Mouse (Mus musculus) forebrain, embryonic 16.5 days (tissue): ENCODE results near the gene Lsm7. TPM values are rescaled to one million over a fixed set of nuclear protein-coding genes. Genes with fewer than 3 reads are reported as not detected.

Source experiments
- ATAC-seq: fragments of 200-750 bp; cut with Nextera tagmentation; 2 replicates; pipeline ENCODE4 v1.8.0; 2017; ENCODE audit warnings: mild to moderate bottlenecking, moderate library complexity
- H3K27ac ChIP-seq: fragments of 300-500 bp; sonication (generic); 2 replicates; pipeline ENCODE4 v1.5.1; 2014; ENCODE audit warnings: low read length, control low read depth
- H3K27me3 ChIP-seq: fragments of 300-500 bp; sonication (generic); replicated peaks from 2 replicates; pipeline ENCODE4 v1.6.1; 2014; ENCODE audit warnings: low read length; ENCODE audit not compliant: control insufficient read depth, insufficient read depth
- H3K36me3 ChIP-seq: fragments of 300-500 bp; sonication (generic); 2 replicates; pipeline ENCODE4 v1.6.1; 2014; ENCODE audit not compliant: control insufficient read depth, insufficient read depth
- H3K4me1 ChIP-seq: fragments of 300-500 bp; sonication (generic); replicated peaks from 2 replicates; pipeline ENCODE4 v1.6.1; 2014; ENCODE audit warnings: low read length; ENCODE audit not compliant: control insufficient read depth, insufficient read depth
- H3K4me2 ChIP-seq: fragments of 300-500 bp; sonication (generic); 2 replicates; pipeline ENCODE4 v1.6.1; 2014; ENCODE audit warnings: mild to moderate bottlenecking, low read length, control low read depth
- H3K4me3 ChIP-seq: fragments of 300-500 bp; sonication (generic); replicated peaks from 2 replicates; pipeline ENCODE4 v1.5.1; 2014; ENCODE audit warnings: mild to moderate bottlenecking, low read length, control low read depth
- H3K9ac ChIP-seq: fragments of 300-500 bp; sonication (generic); replicated peaks from 2 replicates; pipeline ENCODE4 v1.6.1; 2014; ENCODE audit warnings: low read depth, low read length, control low read depth
- H3K9me3 ChIP-seq: fragments of 300-500 bp; sonication (generic); 2 replicates; pipeline ENCODE4 v1.6.1; 2016; ENCODE audit warnings: low read length; ENCODE audit not compliant: control insufficient read depth
- WGBS: fragments of 180-500 bp; shearing (Covaris S2); extraction: QIAGEN DNeasy Blood & Tissue Kit; methylation state at CpG from one replicate; pipeline ENCODE4 v1.1.7; 2014; 5-methylcytosine and 5-hydroxymethylcytosine counted together
- polyA plus RNA-seq: library from polyadenylated mRNA; unstranded; fragments of >200 nt; fragmentation: Nextera tagmentation; extraction: Ambion mirVana; gene quantifications from 2 replicates; pipeline ENCODE4 v1.2.1, GENCODE M21; 2015

Lsm7 gene
- polyA plus RNA-seq, 1 experiment from 2014 or later = 228 TPM

DNA sequence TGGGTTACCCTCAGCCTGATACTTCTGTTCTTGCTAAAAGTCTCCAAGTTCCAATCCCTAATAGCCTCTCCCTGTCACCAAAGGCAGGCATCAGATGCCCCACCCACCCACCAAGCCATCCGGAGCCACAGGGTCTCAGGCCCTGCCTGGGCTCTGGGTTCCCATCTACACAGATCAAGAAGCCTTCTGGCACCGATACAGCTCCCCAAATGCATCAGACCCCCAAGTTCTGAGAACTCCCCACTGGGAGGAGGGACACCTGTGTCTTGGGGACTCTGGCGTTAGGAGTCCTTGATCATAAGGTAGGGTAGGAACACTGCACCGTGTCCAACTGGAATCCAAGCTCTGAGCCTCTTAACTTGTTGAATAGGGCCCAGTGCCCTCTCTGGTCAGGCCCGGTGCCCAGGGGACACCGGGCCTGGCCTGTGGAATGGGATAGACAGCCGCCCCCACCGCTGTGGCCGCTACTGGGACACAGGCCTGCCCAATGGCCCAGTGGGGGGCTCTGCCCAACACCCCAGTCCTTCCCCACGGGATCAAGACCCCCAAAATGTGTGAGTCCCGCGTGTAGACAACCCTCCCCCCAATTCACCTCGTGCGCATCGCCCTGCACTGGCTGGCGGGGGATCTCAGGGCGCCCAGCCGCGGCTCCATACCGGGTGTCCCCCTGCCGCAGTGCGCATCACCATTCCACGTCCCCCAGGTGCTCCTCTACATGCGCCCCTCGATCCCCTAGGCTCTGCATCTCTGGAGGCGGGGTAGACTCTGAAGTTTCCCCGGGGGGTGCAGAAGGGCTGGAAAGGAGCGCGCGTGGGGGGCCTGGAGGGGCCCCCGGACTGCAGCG, 11.7 kb downstream of the Lsm7 start:
- ATAC-seq = peak; percentile 49
- Histone ChIP-seq H3K4me3 (peak overlapping the region; percentile 59), H3K27ac (no peak overlapping the region), H3K36me3 (no peaks in the 10 kb centered on the region), H3K4me2 (peak overlapping the region; percentile 79), H3K27me3 (peaks cover 26% of the 10 kb centered on the region), H3K4me1 (peaks cover 16% of the 10 kb centered on the region), H3K9ac (peak overlapping the region; percentile 71), H3K9me3 (no peaks in the 10 kb centered on the region)
- 10% methylated on average over 29 of the region's 32 CpGs for WGBS

DNA sequence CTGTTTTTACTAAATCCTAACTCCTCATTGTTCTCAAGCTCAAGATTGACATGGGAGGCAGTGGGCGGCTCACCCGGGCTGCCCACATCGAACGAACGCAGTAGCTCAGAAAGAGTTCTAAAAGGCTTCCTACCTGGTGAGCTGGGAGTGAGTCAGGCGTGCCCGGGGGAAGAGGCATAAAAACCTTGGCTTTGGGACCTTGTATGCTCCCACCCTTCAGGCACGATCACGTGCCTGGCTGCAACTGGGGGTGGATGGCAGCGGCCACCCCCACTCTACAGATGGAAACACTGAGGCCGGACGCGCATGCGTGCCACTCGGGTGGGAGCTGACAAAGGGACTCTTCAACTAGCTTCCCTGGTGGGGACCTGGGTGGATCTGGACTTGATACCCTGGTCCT, 12.7 kb downstream of the Lsm7 start:
- no peaks in the 10 kb centered on the region for H3K9me3 ChIP-seq
- no peak overlapping the region for H3K4me2 ChIP-seq
- 83% methylated on average over 15 of the region's 15 CpGs for WGBS
- peaks cover 16% of the 10 kb centered on the region for H3K4me1 ChIP-seq
- H3K27ac ChIP-seq = no peak overlapping the region
- no peak overlapping the region for H3K9ac ChIP-seq
- H3K36me3 ChIP-seq = no peaks in the 10 kb centered on the region
- peaks cover 26% of the 10 kb centered on the region for H3K27me3 ChIP-seq
- H3K4me3 ChIP-seq = no peak overlapping the region
- no peak for ATAC-seq

DNA sequence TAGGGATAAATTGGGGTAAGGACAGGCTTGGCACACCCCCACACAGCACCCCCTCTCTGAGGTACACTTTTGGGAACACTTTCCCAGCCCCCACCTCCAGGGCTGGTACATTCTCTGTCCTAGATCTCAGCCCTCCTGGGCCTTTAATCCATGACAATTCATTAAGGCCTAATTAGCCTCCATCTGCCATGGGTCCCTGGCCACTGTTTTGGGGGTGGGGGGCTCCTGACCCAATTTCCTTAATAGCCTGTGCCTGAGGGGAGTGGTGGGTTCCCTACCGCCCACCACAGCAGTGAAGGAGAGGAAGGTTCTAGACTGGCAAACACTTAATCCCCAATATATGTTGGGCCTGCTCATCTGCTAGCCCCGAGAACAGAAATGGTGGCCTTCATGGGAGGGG, 13.3 kb downstream of the Lsm7 start:
- no peak for ATAC-seq
- H3K27me3 ChIP-seq = peaks cover 26% of the 10 kb centered on the region
- H3K4me3 ChIP-seq = no peak overlapping the region
- no peak overlapping the region for H3K27ac ChIP-seq
- no peak overlapping the region for H3K9ac ChIP-seq
- peaks cover 16% of the 10 kb centered on the region for H3K4me1 ChIP-seq
- no peak overlapping the region for H3K4me2 ChIP-seq
- H3K36me3 ChIP-seq = no peaks in the 10 kb centered on the region
- no peaks in the 10 kb centered on the region for H3K9me3 ChIP-seq
- 57% methylated on average over 2 of the region's 2 CpGs for WGBS

DNA sequence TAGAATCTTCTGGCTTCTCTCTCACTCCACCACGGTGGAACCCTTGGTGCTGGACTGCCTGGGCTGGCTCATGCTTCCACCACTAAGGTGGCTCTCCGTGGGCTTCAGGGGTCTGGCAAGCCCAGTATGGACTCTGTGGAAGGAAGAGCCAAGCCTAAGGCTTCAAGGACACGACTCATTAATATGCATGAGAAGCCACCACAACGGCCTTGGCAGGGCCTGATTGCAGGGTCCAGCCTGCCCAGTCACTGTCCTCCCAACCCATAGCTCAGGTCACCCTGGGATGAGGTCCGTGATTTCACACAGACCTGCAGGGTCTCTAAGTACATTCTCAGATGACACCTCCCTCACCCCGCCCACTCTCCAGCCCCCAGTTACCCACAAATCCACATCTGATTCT, 15.2 kb downstream of the Lsm7 start:
- peaks cover 14% of the 10 kb centered on the region for H3K4me1 ChIP-seq
- WGBS = 53% methylated on average over 6 of the region's 6 CpGs
- H3K4me2 ChIP-seq = no peak overlapping the region
- H3K36me3 ChIP-seq = no peaks in the 10 kb centered on the region
- H3K9ac ChIP-seq = no peak overlapping the region
- H3K4me3 ChIP-seq = no peak overlapping the region
- no peak overlapping the region for H3K27ac ChIP-seq
- peaks cover 21% of the 10 kb centered on the region for H3K27me3 ChIP-seq
- no peaks in the 10 kb centered on the region for H3K9me3 ChIP-seq
- no peak for ATAC-seq

DNA sequence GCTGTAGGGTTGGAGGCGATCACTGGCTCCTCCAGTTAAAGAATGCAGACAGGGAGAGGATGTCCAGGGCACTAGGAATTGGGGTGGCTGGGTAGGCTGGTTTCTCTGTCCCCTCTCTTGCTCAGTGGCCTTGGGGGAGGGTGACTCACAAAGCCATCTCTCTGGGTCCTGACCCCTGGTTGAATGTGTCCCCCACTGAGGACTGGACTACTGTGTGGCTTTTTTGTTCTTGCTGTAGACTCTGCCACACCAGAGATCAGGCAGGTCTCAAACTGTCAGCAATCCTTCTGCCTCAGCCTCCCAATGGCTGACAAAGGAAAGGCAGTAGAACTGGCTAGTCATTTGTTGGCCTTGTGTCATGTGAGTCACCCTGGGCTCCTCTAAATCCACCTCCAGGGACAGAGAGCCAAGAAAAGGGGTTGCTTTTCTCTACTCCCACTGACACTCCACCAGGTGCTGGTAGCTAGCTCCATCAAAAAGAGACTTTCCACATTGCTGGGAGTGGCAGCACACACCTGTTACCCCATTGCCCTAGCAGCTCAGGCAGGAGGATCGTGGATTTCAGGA, 16.6 kb downstream of the Lsm7 start:
- Histone ChIP-seq H3K36me3 (no peaks in the 10 kb centered on the region), H3K9ac (no peak overlapping the region), H3K9me3 (no peaks in the 10 kb centered on the region), H3K27me3 (peaks cover 7% of the 10 kb centered on the region), H3K4me3 (no peak overlapping the region), H3K4me1 (peaks cover 4% of the 10 kb centered on the region), H3K4me2 (no peak overlapping the region), H3K27ac (no peak overlapping the region)
- WGBS = 68% methylated on average over 2 of the region's 2 CpGs
- ATAC-seq = no peak

DNA sequence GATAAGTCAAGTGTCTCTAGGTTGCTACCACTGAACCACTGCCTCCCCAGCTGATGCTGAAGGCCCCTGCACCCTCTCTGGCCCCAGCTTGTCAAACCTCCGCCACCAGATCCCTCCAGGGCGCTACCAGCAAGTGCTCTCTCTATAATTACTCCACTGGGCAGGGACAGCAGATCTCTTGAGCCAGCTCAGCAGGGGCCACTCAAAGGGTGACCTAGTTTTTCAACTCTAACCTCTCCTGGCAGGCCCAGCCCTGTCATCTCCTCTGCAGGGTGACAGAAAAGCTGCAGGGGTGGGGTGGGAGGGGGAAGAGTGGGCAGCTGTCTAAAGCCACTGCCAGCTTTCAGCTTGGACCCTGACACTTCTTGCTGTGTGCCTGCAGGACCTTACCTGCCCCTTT, 17.2 kb downstream of the Lsm7 start:
- peaks cover under 1% of the 10 kb centered on the region for H3K27me3 ChIP-seq
- ATAC-seq = no peak

DNA sequence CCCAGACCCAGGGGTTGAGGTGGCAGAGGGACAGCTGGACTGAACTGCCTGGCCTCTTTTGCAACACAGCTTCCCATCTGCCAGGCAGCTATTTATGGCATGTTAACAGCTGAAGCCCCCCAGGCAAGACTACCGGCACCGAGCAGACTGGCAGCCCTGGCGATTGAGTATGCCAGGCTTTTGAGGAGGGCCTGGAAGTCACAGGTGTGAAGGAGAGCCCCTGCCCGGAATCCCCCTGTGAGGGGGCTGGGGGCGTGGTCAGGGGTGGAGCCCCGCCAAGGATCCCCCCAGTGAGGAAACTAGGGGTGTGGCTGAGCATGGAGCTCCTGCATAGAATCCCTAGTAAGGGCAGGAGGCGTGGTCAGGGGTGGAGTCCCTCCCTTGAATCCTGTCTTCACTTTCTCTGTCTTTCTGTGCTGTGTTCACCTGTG, 18.0 kb downstream of the Lsm7 start:
- no peaks in the 10 kb centered on the region; the same call in 1 of the 2 replicates for H3K27me3 ChIP-seq
- no peak for ATAC-seq

More for the DNA sequence above, 17.2 kb downstream of the Lsm7 start:
- H3K4me1 ChIP-seq = no peaks in the 10 kb centered on the region
- H3K36me3 ChIP-seq = no peaks in the 10 kb centered on the region
- no peak overlapping the region for H3K4me3 ChIP-seq
- 26% methylated on average over 2 of the region's 2 CpGs for WGBS
- H3K27ac ChIP-seq = no peak overlapping the region
- H3K9ac ChIP-seq = no peak overlapping the region
- no peak overlapping the region for H3K4me2 ChIP-seq
- no peaks in the 10 kb centered on the region for H3K9me3 ChIP-seq

DNA sequence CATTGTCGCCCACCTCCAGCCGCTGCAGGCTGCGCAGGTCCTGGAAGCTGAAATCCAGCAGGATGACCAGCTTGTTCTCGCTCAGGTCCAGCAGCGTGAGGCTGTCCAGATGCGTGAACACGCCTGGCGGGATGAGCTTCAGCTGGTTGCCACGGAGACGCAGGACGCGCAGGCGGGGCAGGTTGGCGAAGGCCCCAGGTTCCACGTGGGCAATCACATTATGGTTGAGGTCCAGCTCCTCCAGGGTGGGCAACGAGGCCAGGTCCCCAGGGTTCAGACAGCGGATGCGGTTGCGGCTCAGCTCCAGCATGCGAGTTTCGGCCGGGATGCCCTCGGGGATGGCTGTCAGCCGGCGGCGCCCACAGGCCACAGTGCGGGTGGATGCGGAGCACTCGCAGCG, 19.4 kb downstream of the Lsm7 start:
- no peak overlapping the region for H3K4me3 ChIP-seq
- H3K4me2 ChIP-seq = no peak overlapping the region
- 0 out of 2 replicates have a peak, but pooled peaks cover 2% of the 10 kb centered on the region for H3K4me1 ChIP-seq
- H3K36me3 ChIP-seq = no peaks in the 10 kb centered on the region
- no peaks in the 10 kb centered on the region for H3K9me3 ChIP-seq
- 63% methylated on average over 30 of the region's 30 CpGs for WGBS
- no peak overlapping the region for H3K9ac ChIP-seq
- H3K27ac ChIP-seq = no peak overlapping the region
- no peaks in the 10 kb centered on the region for H3K27me3 ChIP-seq
- ATAC-seq = no peak

More for the DNA sequence above, 18.0 kb downstream of the Lsm7 start:
- no peak overlapping the region for H3K9ac ChIP-seq
- H3K4me2 ChIP-seq = no peak overlapping the region
- H3K36me3 ChIP-seq = no peaks in the 10 kb centered on the region
- H3K9me3 ChIP-seq = no peaks in the 10 kb centered on the region
- H3K4me3 ChIP-seq = no peak overlapping the region
- no peaks in the 10 kb centered on the region for H3K4me1 ChIP-seq
- WGBS = 46% methylated on average over 7 of the region's 7 CpGs
- H3K27ac ChIP-seq = no peak overlapping the region

DNA sequence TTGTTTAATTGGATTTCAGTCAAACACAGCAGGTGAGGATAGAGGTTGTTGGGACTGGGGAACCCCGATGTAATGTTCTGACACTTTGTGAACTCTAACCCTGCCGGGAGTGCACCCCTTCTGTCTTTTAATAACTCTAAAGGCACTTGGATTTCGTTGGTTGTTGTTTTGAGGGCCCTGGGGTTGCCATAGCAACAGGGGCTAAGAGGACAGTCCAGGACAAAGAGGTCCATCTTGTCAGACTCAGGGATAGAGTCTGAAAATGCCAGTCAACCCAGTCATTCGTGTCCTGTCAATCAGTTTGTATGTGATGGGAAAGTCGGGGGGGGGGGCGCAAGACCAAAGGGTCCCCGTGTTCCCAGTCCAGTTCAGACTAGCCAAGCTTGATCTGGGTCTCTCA, 22.2 kb downstream of the Lsm7 start:
- H3K36me3 ChIP-seq = peaks cover 10% of the 10 kb centered on the region
- no peak for ATAC-seq
- H3K4me2 ChIP-seq = no peak overlapping the region
- no peaks in the 10 kb centered on the region for H3K27me3 ChIP-seq
- peaks cover 18% of the 10 kb centered on the region for H3K4me1 ChIP-seq
- no peak overlapping the region for H3K9ac ChIP-seq
- H3K27ac ChIP-seq = no peak overlapping the region
- no peak overlapping the region for H3K4me3 ChIP-seq
- WGBS = 52% methylated on average over 7 of the region's 7 CpGs
- no peaks in the 10 kb centered on the region for H3K9me3 ChIP-seq
